Mouse (Mus musculus): ENCODE data around the gene Ak9.
A peak's percentile ranks its signal among the peaks of the same experiment; 100 is the strongest.
"Not testable (repeated sequence)": the region's sequence is repeated elsewhere in the genome, so short reads cannot be mapped to it uniquely, and the experiment has no call there.

The Ak9 gene

GRCm38 (mm10) chr10:41315866-41316265, 12.1 kb downstream of the Ak9 start:
- DNase-seq (ENCODE audit: low read depth in 1 of 2, low spot score in 2 of 2): no peak

- no peak for DNase-seq (ENCODE audit: low read depth in 1 of 2, low spot score in 2 of 2)
Measured at GRCm38 (mm10) chr10:41332533-41333043, 28.8 kb downstream of the Ak9 start.

GRCm38 (mm10) chr10:41341346-41341745, 37.6 kb downstream of the Ak9 start:
- no peak for DNase-seq (ENCODE audit: low read depth in 1 of 2, low spot score in 2 of 2)

GRCm38 (mm10) chr10:41365086-41365485, 61.3 kb downstream of the Ak9 start:
- DNase-seq (ENCODE audit: low read depth in 1 of 2, low spot score in 2 of 2): no peak

- no peak for DNase-seq (ENCODE audit: low read depth in 1 of 2, low spot score in 2 of 2)
Measured at GRCm38 (mm10) chr10:41380466-41380865, 76.7 kb downstream of the Ak9 start.

- DNase-seq (ENCODE audit: low read depth in 1 of 2, low spot score in 2 of 2): peak; percentile 72 to 75
Measured at GRCm38 (mm10) chr10:41385506-41386221, 81.9 kb downstream of the Ak9 start.

- no peak for DNase-seq (ENCODE audit: low read depth in 1 of 2, low spot score in 2 of 2)
Measured at GRCm38 (mm10) chr10:41393555-41393954, 89.8 kb downstream of the Ak9 start.

GRCm38 (mm10) chr10:41401097-41401496, 97.3 kb downstream of the Ak9 start:
- no peak for DNase-seq (ENCODE audit: low read depth in 1 of 2, low spot score in 2 of 2)

GRCm38 (mm10) chr10:41403364-41403763, 99.6 kb downstream of the Ak9 start:
- no peak for DNase-seq (ENCODE audit: low read depth in 1 of 2, low spot score in 2 of 2)

- DNase-seq (ENCODE audit: low read depth in 1 of 2, low spot score in 2 of 2): no peak
Measured at GRCm38 (mm10) chr10:41403893-41404612, 100.3 kb downstream of the Ak9 start.

GRCm38 (mm10) chr10:41410176-41410575, 106.4 kb downstream of the Ak9 start:
- not testable (repeated sequence) for DNase-seq (ENCODE audit: low read depth in 1 of 2, low spot score in 2 of 2)

- not testable (repeated sequence) for DNase-seq (ENCODE audit: low read depth in 1 of 2, low spot score in 2 of 2)
Measured at GRCm38 (mm10) chr10:41410821-41411220, 107.0 kb downstream of the Ak9 start.

- DNase-seq (ENCODE audit: low read depth in 1 of 2, low spot score in 2 of 2): not testable (repeated sequence)
Measured at GRCm38 (mm10) chr10:41413471-41413870, 109.7 kb downstream of the Ak9 start.

- DNase-seq (ENCODE audit: low read depth in 1 of 2, low spot score in 2 of 2): not testable (repeated sequence)
Measured at GRCm38 (mm10) chr10:41415368-41415767, 111.6 kb downstream of the Ak9 start.

GRCm38 (mm10) chr10:41420496-41421200, 116.9 kb downstream of the Ak9 start:
- no peak for DNase-seq (ENCODE audit: low read depth in 1 of 2, low spot score in 2 of 2)

- no peak for DNase-seq (ENCODE audit: low read depth in 1 of 2, low spot score in 2 of 2)
Measured at GRCm38 (mm10) chr10:41423681-41424080, 119.9 kb downstream of the Ak9 start.

GRCm38 (mm10) chr10:41426368-41426767, 122.6 kb downstream of the Ak9 start:
- DNase-seq (ENCODE audit: low read depth in 1 of 2, low spot score in 2 of 2): no peak

GRCm38 (mm10) chr10:41434624-41435023, 130.8 kb downstream of the Ak9 start:
- DNase-seq (ENCODE audit: low read depth in 1 of 2, low spot score in 2 of 2): peak in 1 of 2 experiments; percentile 23

- no peak for DNase-seq (ENCODE audit: low read depth in 1 of 2, low spot score in 2 of 2)
Measured at GRCm38 (mm10) chr10:41435141-41435540, 131.4 kb downstream of the Ak9 start.

GRCm38 (mm10) chr10:41448216-41448615, 144.4 kb downstream of the Ak9 start:
- no peak for DNase-seq (ENCODE audit: low read depth in 1 of 2, low spot score in 2 of 2)

- DNase-seq (ENCODE audit: low read depth in 1 of 2, low spot score in 2 of 2): no peak
Measured at GRCm38 (mm10) chr10:41449684-41450083, 145.9 kb downstream of the Ak9 start.

All from monocyte, adult 2 months (primary cell).